Mouse (Mus musculus) midbrain, embryonic 14.5 days (tissue): ENCODE results near the gene Tpcn1. TPM values are rescaled to one million over a fixed set of nuclear protein-coding genes. Genes with fewer than 3 reads are reported as not detected.

Experiments used
- ATAC-seq: fragments of 200-750 bp; cut with Nextera tagmentation; 2 replicates; pipeline ENCODE4 v1.8.0; 2017; ENCODE audit warnings: moderate number of reproducible peaks, moderate library complexity; ENCODE audit not compliant: low FRiP score, low TSS enrichment
- DNase-seq: peaks from one replicate; pipeline ENCODE4 v3.0.0-alpha.2; 2015
- H3K27ac ChIP-seq: fragments of 300-500 bp; sonication (generic); replicated peaks from 2 replicates; pipeline ENCODE4 v1.5.1; 2014; ENCODE audit warnings: mild to moderate bottlenecking, low read depth, low read length, moderate library complexity
- H3K27me3 ChIP-seq: fragments of 300-500 bp; sonication (generic); 2 replicates; pipeline ENCODE4 v1.6.1; 2014; ENCODE audit warnings: low read length, control low read depth, mixed read lengths; ENCODE audit not compliant: control insufficient read depth, insufficient read depth
- H3K36me3 ChIP-seq: fragments of 300-500 bp; sonication (generic); 2 replicates; pipeline ENCODE4 v1.6.1; 2014; ENCODE audit warnings: low read length, control low read depth; ENCODE audit not compliant: control insufficient read depth, insufficient read depth
- H3K4me1 ChIP-seq: fragments of 300-500 bp; sonication (generic); 2 replicates; pipeline ENCODE4 v1.6.1; 2014; ENCODE audit warnings: mild to moderate bottlenecking, antibody characterized with exemption, low read length, control low read depth; ENCODE audit not compliant: control insufficient read depth, insufficient read depth
- H3K4me2 ChIP-seq: fragments of 300-500 bp; sonication (generic); 2 replicates; pipeline ENCODE4 v1.6.1; 2014; ENCODE audit warnings: mild to moderate bottlenecking, low read length, moderate library complexity
- H3K4me3 ChIP-seq: fragments of 300-500 bp; sonication (generic); replicated peaks from 2 replicates; pipeline ENCODE4 v1.5.1; 2014; ENCODE audit warnings: low read depth, low read length
- H3K9ac ChIP-seq: fragments of 300-500 bp; sonication (generic); replicated peaks from 2 replicates; pipeline ENCODE4 v1.6.1; 2014; ENCODE audit warnings: mild to moderate bottlenecking, low read length, moderate library complexity
- H3K9me3 ChIP-seq: fragments of 300-500 bp; sonication (generic); 2 replicates; pipeline ENCODE4 v1.6.1; 2016; ENCODE audit warnings: low read length, control low read depth, mixed read lengths; ENCODE audit not compliant: control insufficient read depth
- WGBS: fragments of 180-500 bp; shearing (Covaris S2); extraction: QIAGEN DNeasy Blood & Tissue Kit; methylation state at CpG from one replicate; pipeline ENCODE4 v1.1.7; 2014; 5-methylcytosine and 5-hydroxymethylcytosine counted together
- polyA plus RNA-seq: library from polyadenylated mRNA; unstranded; fragments of >200 nt; fragmentation: Nextera tagmentation; extraction: Ambion mirVana; gene quantifications from 2 replicates; pipeline ENCODE4 v1.2.1, GENCODE M21; 2014

Tpcn1 gene
- polyA plus RNA-seq, 1 experiment from 2014 or later = 12.2 TPM

DNA sequence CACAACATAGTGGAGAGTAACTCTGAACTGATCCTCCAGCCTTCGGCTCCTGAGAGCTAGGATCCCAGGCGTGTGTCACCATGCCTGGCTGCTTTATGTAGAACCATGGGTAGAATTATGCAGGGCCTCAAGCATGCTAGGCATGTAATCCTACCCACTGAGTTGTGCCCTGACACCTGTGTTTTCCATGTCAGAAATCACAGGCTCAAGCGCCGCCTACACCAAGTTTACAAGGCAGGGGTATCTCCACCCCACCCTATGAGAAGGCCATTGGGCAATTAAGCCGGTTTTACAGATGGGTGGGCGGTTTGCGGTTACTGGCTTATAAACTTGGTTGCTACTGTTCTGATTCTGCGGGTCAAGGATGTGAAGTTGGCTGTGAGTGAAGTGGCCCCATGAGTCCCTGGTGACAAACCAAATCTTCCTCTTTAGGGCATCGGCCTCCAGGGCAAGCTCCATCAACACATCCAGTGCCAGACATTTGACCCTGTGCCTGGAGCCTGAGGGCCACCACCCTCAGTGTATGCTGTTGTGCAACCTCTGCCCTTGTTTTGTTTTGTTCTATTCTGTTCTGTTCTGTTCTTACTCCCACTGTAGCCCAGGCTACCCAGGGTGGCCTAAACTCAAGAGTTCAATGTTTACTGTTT lies 74.3 kb downstream of the Tpcn1 start:
- no peak overlapping the region for H3K4me3 ChIP-seq
- H3K4me1 ChIP-seq = peaks cover 12% of the 10 kb centered on the region; the same call in 1 of the 2 replicates
- ATAC-seq = no peak
- no peaks in the 10 kb centered on the region for H3K9me3 ChIP-seq
- no peak for DNase-seq
- WGBS = 94% methylated on average over 9 of the region's 9 CpGs
- H3K4me2 ChIP-seq = no peak overlapping the region
- H3K9ac ChIP-seq = no peak overlapping the region
- no peak overlapping the region for H3K27ac ChIP-seq
- no peaks in the 10 kb centered on the region; the same call in 1 of the 2 replicates for H3K27me3 ChIP-seq
- H3K36me3 ChIP-seq = no peaks in the 10 kb centered on the region

DNA sequence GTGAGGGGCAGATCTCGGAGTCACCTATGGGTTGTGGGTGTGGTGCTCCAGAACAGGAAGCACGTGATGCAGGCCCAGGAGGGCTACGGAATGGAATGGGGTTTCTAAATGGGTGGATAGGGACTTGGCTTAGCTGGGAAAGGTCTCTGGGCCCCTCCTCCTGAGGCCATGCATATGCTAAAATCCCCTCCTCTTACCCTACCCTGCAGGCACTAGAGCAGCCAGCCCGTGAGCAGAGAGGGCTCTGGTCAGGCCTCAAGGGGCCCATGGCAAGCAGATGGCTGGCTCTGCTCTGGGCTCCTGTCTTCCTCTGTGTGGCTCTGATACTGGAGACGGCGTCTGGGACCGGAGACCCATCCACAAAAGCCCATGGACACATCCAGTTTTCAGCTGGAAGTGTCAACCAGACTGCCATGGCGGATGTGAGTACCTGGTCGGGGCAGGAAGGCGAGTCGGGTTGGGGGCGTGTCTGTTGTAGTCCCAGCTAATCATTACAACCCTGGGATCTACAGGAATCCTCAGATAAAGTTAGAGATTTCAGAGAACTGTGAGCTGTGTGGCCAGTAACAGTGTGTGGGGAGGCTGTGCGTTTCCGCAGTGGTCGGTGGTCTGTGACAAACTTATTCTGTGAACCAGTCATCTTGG lies 75.4 kb downstream of the Tpcn1 start:
- Histone ChIP-seq H3K4me1 (peaks cover 12% of the 10 kb centered on the region; the same call in 1 of the 2 replicates), H3K9ac (no peak overlapping the region), H3K9me3 (no peaks in the 10 kb centered on the region), H3K27ac (no peak overlapping the region), H3K4me2 (no peak overlapping the region), H3K36me3 (no peaks in the 10 kb centered on the region), H3K27me3 (no peaks in the 10 kb centered on the region; the same call in 1 of the 2 replicates), H3K4me3 (no peak overlapping the region)
- ATAC-seq (no peak), DNase-seq (no peak)
- WGBS = 25% methylated on average over 15 of the region's 15 CpGs

DNA sequence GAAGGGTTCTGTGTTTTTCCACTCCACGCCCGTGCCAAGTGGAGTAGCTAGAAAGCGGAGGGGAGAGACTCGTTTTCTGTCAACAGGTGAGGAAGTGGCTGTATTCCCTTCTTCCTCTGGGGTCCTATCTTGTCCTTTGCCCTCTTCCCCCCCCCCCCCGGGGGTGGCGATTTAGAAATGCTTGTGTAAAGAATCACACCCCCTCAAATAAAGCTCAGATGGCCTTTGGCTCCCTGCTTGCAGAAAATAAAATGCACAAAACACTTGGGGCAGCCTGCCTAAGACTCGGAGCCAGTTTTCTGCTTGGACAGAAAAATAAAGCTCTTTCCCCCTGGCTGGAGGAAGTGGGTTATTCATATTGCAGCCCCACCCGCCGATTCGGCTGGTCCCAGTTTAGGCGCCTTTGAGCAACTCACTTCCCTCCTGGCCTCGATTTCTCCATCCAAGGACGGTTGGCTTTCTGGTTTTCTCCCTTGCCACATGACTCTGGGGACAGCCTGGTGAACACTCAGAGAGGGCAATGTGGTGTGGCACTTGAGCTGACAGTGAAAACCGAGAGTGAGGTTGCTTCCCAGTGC lies 76.7 kb downstream of the Tpcn1 start:
- peak overlapping the region; percentile 51 for H3K4me2 ChIP-seq
- H3K4me1 ChIP-seq = peaks cover 12% of the 10 kb centered on the region; the same call in 1 of the 2 replicates
- ATAC-seq (0 out of 2 replicates have a peak, but pooled peaks have one; percentile 5), DNase-seq (no peak)
- no peaks in the 10 kb centered on the region for H3K9me3 ChIP-seq
- H3K27me3 ChIP-seq = no peaks in the 10 kb centered on the region; the same call in 1 of the 2 replicates
- no peak overlapping the region for H3K9ac ChIP-seq
- peak overlapping the region; percentile 26 for H3K4me3 ChIP-seq
- H3K36me3 ChIP-seq = no peaks in the 10 kb centered on the region
- WGBS = 35% methylated on average over 14 of the region's 14 CpGs
- H3K27ac ChIP-seq = no peak overlapping the region

DNA sequence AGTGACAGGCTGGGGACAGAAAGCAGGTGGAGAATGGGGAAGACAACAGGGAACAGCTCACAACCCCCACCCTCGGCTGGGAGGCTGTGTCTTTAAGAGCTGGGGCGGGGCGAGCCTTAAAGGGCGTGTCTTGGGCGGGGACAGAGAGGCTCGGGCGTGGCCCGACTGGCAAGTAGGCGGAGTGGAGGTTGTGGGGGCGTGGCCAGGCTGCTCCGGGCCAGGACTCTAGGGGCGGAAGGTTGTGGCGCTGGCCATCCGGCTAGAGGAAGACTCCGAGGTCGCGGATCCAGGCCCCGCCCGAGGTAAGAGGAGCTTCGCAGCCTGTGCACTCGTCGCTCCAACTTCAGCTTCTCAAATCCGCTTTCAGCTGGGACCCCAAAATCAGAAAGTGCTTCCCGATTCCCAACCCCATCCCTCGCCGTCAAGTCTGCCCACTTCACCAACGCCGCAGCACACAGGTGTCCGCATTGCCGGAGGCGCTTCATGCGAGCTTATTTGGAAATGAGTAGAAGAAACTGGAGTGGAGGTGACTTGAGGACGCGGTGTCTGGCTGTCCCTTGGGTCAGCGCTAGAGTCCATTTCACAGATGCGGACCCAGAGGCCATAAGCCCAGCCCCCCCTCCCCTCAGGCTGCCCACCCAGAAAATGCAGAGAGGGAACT lies 77.4 kb downstream of the Tpcn1 start, which contains the start of gene Slc8b1:
TSS of gene Slc8b1 (plus strand) at position 187 of the 661 bp plus-strand sequence.
- peak; percentile 81 for ATAC-seq
- H3K4me2 ChIP-seq = peak within 1 kb of the TSS; percentile 51
- peaks cover 12% of the 10 kb centered on the region; the same call in 1 of the 2 replicates for H3K4me1 ChIP-seq
- peak; percentile 87 for DNase-seq
- H3K9ac ChIP-seq = no peak within 1 kb of the TSS; the same call in 1 of the 2 replicates
- no peaks in the 10 kb centered on the region; the same call in 1 of the 2 replicates for H3K27me3 ChIP-seq
- no peaks in the 10 kb centered on the region for H3K9me3 ChIP-seq
- no peaks in the 10 kb centered on the region for H3K36me3 ChIP-seq
- WGBS = 1% methylated on average over 36 of the region's 36 CpGs
- no peak within 1 kb of the TSS for H3K27ac ChIP-seq
- peak within 1 kb of the TSS; percentile 26 for H3K4me3 ChIP-seq

DNA sequence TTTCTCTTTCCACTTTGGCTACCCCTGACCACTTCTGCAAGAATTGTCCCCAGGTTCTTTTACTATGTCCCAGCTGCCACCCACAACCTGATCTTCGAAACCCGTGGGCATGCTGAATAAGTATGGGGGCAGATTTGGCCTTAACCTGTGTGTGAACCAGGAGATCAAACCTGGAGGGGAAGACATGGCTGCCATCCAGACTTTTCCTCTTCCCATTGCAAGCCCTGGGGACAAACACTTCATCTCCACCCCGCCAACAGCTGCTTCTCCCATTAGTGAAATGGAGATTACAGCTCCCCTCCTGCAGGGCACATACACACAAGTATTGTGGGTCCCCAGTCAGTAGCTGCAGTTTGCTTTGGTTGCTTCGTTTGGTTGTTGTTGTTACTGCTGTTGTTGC lies 81.2 kb downstream of the Tpcn1 start:
- H3K36me3 ChIP-seq = no peaks in the 10 kb centered on the region
- no peak for DNase-seq
- whole genome bisulfite sequencing = 54% methylated on average over 4 of the region's 4 CpGs
- H3K4me3 ChIP-seq = no peak overlapping the region
- ATAC-seq = no peak
- H3K9ac ChIP-seq = no peak overlapping the region
- H3K9me3 ChIP-seq = no peaks in the 10 kb centered on the region
- peaks cover 16% of the 10 kb centered on the region for H3K4me1 ChIP-seq
- H3K27ac ChIP-seq = no peak overlapping the region
- no peak overlapping the region for H3K4me2 ChIP-seq
- no peaks in the 10 kb centered on the region; the same call in 1 of the 2 replicates for H3K27me3 ChIP-seq

DNA sequence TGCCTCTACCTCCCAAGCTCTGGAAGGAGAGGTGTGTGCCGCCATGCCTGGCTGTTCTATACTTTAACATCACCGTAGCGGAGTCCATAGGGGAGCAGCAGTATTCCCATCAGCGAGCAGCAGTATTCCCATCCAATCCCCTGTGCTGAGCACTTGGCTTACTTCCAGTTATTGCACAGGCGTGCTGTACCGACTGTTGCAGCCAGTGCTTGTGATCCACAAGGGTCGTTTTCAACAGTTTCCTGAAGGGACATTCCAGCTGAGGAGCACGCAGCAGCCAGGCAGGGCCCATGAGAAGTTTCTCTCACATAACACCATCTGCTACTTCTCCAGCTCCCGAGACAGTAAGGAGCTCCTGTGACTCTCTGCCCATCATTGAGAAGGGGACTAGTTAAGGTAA lies 82.0 kb downstream of the Tpcn1 start:
- 68% methylated on average over 9 of the region's 9 CpGs for WGBS
- Histone ChIP-seq H3K4me1 (peaks cover 20% of the 10 kb centered on the region), H3K4me3 (no peak overlapping the region), H3K36me3 (no peaks in the 10 kb centered on the region), H3K4me2 (no peak overlapping the region), H3K9me3 (no peaks in the 10 kb centered on the region), H3K27me3 (no peaks in the 10 kb centered on the region), H3K27ac (no peak overlapping the region), H3K9ac (no peak overlapping the region)
- DNase-seq (peak; percentile 29), ATAC-seq (no peak)

DNA sequence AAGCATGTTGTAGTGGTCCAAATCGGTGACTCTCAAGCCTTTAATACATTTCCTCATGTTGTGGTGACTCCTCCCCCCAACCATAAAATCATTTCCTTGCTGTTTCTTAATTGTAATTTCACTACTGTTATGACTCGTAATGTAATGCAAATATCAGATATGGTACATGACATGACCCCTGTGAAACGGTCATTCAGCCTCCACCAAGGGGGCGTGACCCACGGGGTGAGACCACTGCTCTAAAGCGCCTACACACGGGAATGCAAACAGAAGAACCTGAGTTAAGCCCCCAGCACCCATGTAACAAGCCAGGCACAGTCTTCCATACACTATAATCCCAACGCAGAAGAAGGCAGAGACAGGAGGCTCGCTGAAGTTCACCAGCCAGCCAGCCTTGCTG lies 82.7 kb downstream of the Tpcn1 start:
- Histone ChIP-seq H3K4me1 (peaks cover 19% of the 10 kb centered on the region), H3K4me3 (no peak overlapping the region), H3K36me3 (no peaks in the 10 kb centered on the region), H3K27ac (no peak overlapping the region), H3K9ac (no peak overlapping the region), H3K27me3 (no peaks in the 10 kb centered on the region), H3K4me2 (no peak overlapping the region), H3K9me3 (no peaks in the 10 kb centered on the region)
- WGBS = 68% methylated on average over 9 of the region's 9 CpGs
- ATAC-seq (no peak), DNase-seq (no peak)

DNA sequence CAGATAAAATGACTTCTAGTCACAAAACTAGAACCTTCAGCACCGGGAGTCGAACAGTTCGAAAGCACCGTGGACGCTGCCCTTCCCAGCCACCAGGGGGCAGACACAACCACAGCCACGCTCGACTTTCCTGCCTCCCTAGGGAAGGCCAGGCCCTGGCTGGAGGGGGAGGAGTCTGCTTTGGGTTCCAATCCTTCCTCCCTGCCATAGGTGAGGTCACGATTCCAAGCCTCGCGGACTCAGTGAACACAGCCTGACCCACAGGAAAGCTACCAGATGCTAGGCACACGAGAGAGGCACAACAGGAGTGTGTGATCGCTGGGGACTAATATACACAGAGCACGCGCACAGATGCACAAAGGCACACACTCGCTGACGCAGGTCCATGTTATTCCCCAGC lies 83.1 kb downstream of the Tpcn1 start:
- ATAC-seq = no peak
- H3K27ac ChIP-seq = no peak overlapping the region
- peak; percentile 78 for DNase-seq
- no peak overlapping the region for H3K4me3 ChIP-seq
- no peak overlapping the region for H3K4me2 ChIP-seq
- no peaks in the 10 kb centered on the region for H3K9me3 ChIP-seq
- H3K4me1 ChIP-seq = peaks cover 15% of the 10 kb centered on the region
- no peaks in the 10 kb centered on the region for H3K27me3 ChIP-seq
- no peak overlapping the region for H3K9ac ChIP-seq
- H3K36me3 ChIP-seq = no peaks in the 10 kb centered on the region
- WGBS = 20% methylated on average over 16 of the region's 16 CpGs
